Mouse (Mus musculus) thymus, postnatal 4 days (tissue): ENCODE results near the gene Doxl2.

Experiments
- DNase-seq: peaks from one replicate; pipeline ENCODE4 v3.0.0; 2021

The Doxl2 gene

DNA sequence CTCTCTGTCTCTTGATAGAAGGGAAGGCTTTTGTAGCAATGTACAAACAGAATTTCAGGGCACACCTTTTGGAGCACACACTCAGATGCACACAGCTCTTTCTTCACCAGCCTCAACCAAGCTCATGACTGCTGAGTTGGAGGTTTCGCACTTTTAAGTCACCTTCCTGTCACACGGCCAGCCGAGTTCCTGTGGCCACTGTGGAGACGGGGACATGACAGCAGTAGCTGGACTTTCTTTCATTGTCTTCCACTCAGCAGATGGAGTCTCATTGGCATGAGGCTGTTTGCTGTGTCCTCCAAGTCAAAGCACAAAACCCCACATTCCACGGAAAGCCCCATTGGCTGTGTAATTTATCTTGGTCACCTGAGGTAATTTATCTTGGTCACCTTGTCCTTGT lies 36.4 kb downstream of the Doxl2 start:
- DNase-seq: no peak

DNA sequence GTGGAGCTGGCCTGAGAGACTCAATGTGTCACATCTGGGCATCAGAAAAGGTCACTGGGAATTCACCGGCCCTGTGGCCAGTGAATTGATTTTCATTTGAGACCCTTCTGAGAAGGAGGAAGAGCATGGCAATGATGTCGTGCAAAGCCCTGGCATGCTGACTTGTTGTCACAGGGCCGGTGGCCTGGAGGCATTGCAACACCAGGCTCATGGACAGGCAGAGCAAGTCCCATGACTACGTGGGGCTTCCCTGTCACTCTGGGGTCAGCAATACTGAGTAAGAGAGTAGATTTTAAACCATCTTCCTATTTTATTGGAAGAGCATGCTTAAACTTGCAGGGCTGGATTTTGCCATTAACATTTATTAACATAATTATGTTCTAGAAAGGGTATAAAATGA lies 38.3 kb downstream of the Doxl2 start:
- DNase-seq: no peak

DNA sequence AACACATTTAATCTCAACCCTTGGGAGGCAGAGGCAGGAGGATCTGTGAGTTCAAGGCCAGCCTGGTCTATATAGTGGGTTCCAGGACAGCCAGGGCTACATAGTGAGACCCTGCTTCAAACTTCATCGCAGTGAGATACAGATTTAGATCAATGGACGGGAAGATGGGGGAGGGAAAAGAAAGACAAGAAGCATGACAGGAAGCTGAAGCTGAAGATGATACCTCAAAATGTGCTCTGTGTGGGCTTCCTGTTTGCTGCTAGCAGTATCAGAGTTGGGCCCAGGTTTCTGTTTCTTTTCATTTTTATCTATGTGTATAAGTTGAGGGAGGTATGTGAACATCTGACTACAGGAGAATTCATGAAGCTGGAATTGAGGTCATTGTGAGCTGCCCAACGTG lies 38.7 kb downstream of the Doxl2 start:
- DNase-seq: no peak

DNA sequence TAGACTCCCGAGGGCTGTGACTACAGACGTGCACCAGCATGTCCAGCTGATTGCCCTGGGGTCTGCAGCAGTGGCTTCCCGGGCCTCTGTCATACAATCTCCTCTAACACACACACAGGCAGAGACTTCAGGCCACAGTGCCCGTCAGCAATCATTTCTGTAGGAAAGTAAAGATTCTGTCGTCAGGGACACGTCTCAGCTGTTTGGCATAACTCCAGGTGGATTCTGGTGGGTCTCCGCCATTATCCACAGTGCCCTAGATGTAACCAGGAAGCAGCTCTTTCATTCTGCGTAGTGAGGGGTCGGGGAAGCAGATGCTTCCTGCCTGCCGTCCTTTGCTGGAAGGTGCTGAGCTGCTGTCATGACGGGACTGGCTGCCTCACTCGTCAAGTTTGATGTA lies 42.4 kb downstream of the Doxl2 start:
- DNase-seq: peak; percentile 40

DNA sequence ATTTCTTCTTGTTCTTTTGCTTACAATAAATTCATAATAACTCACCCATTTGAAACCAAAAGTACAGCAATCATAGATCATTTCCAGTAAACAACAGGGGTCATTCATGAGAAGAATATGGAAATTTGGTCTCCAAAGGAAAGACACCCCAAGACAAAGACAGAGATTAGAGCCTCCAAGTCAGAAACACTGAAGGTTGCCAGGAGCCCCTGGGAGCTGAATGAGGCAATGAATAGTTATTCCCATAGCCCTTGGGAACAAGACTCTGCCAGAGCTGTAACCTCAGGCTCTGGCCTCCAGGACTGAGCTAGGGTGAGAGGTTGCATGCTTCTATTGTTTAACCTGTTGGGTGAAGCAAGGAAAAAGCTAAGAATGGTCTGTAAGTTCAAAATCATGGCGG lies 44.6 kb downstream of the Doxl2 start:
- no peak for DNase-seq

DNA sequence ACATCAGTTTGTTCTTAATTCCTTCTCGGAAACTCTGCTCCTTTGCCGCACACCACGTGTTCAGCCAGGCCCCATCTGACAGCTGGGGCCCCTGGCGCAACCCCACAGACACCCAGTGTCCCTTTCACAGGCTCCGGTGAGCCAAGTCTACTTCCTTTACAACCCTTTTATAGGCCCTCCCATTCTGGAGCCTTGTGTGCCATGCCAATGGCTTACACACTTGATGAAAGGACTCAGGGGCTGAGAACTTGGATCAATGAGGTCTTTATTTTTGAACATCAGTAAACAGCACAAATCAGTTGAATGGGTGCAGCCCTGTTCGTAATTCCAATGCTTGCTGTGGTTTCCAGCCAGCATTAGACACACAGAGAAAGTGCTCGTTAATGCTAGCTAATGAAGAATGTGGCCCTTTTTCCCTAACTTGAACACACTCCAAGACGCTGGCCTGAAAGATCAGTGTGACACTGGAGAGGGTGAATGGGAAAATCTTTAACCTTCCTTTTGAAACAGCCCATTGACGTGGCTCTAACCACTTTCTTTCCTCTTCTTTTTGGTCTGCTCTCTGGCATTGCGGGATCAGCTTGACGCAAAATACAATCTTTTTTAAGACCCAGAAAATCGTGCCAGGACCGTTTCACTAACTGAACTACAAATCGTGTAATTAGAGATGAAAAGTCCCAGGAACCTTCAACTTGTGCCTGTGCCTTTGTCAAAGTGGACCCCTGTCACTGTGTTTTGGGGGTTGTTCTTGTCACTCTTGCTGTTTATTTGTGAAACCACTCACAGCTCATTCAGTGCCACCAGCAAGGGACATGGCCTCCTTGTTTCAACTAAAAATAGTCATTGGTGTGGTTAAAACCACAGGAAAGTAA lies 46.6 kb downstream of the Doxl2 start:
- no peak for DNase-seq

DNA sequence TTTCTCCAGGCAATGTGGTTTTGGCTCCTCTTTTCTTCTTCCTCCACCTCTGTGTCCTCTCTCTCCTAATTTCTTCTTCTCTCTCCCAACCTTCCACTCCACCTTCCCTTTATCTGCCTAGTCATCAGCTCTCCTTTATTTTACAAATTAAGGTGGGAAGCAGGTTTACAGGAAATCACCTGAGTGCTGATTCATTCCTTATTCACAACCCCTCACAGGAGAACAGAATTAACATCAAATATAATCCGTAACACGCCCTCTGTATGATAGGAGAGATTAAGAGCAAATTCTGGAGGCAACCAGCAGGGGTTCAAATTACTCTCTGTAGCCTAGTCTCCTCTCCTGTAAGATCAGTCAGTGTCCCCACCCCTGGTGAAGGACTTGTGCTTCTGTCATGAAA lies 47.6 kb downstream of the Doxl2 start:
- no peak for DNase-seq

DNA sequence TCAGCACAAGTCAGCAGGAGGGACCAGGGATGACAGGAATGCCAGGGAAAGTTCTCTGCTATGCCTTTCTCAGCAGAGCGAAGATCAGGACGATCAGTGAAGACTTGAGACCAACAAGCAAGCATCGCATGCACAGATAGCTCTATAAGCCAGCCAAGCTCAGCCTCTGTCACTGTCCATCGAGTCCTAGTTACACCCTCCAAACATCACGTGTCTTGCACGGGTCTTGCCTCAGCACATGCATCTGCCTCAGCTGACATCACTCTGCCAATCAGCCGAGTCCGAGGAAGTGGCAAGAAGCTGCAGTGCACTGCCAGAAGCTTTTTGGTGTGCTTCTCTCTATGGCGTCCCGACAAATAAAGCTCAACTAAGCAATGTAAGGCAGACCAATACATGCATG lies 48.6 kb downstream of the Doxl2 start:
- DNase-seq: no peak

DNA sequence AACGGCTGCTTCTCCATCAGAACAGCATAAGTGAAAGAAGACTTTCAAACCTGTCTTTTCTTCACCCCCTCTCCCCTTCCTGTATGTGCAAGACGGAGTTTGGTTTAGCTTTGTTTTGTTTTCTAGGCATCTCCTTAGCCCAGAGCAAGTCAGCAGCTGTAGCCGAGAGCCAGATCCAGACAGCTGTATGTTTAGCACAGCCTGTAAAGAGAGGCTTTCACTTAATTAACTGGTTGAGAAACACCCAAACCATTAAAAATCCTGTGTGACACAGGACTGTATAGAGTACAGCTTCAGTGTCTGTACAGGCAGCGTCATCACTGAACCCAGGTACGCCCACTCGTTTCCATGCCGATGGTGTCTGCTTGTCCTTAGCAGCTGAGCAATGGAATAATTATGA lies 50.5 kb downstream of the Doxl2 start:
- DNase-seq: no peak

DNA sequence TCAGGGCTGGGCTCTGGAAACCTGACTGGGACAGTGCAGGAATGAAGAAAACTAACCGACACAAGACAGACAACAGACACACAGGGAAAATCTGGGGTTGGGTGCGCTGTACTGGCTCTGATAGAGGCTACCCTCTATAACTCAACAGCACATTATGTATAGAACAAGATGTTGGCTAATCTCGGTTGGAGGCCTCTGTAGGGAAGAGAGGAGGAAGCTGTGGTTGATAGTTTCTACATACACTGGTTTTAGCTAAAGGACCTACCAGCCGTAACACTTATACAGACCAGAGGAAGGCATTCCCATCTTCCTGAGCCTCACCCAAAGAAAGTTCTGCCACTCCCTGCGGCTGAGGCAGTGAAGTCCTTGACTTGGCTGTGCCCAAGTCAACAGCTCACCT lies 51.7 kb downstream of the Doxl2 start:
- no peak for DNase-seq

DNA sequence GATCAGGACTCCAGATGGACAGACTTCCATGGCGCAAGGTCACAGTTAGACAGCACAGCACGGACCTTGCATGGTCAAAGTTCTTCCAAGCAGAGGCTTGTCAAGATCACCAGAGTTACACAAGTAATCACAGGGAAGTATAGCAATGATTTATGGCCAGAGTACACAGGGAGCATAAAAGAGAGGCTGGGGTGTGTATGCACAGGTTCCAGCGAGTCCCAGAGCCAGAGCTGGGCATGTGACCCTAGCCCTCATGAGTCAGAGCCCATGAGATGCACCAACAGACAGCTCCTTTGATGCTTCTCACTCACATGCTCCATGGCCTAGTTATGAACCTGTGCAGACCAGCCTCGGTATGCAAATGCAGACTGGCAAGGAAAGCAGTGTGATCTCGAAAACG lies 53.3 kb downstream of the Doxl2 start:
- DNase-seq: no peak
